Mouse (Mus musculus): ENCODE measurements around the gene Pnkp.

The Pnkp gene

GRCm38 (mm10) chr7:44853596-44854355 is 3.2 kb upstream of the Pnkp start:
- no peak for DNase-seq

- DNase-seq, result peak; percentile 68
Measured at GRCm38 (mm10) chr7:44854356-44855031, 2.4 kb upstream of the Pnkp start.

- no peak for DNase-seq
Measured at GRCm38 (mm10) chr7:44855036-44855435, 1.9 kb upstream of the Pnkp start.

GRCm38 (mm10) chr7:44856265-44856916 is 548 bp upstream of the Pnkp start:
- no peak for DNase-seq

GRCm38 (mm10) chr7:44857905-44858304 is 966 bp downstream of the Pnkp start:
- DNase-seq, result no peak

- no peak for DNase-seq
Measured at GRCm38 (mm10) chr7:44859896-44860295, 3.0 kb downstream of the Pnkp start.

- DNase-seq, result peak; percentile 83
Measured at GRCm38 (mm10) chr7:44860576-44861428, 3.9 kb downstream of the Pnkp start.

- no peak for DNase-seq
Measured at GRCm38 (mm10) chr7:44861429-44861816, 4.5 kb downstream of the Pnkp start.

GRCm38 (mm10) chr7:44862434-44862833 is 5.5 kb downstream of the Pnkp start:
- no peak for DNase-seq

- DNase-seq, result no peak
Measured at GRCm38 (mm10) chr7:44863210-44863609, 6.3 kb downstream of the Pnkp start.

- DNase-seq, result no peak
Measured at GRCm38 (mm10) chr7:44863982-44864494, 7.1 kb downstream of the Pnkp start.

GRCm38 (mm10) chr7:44864595-44865542 is 7.9 kb downstream of the Pnkp start:
- DNase-seq, result no peak

- no peak for DNase-seq
Measured at GRCm38 (mm10) chr7:44866276-44867009, 9.5 kb downstream of the Pnkp start.

GRCm38 (mm10) chr7:44867010-44867702 is 10.2 kb downstream of the Pnkp start:
- no peak for DNase-seq

GRCm38 (mm10) chr7:44867802-44868201 is 10.9 kb downstream of the Pnkp start:
- DNase-seq, result no peak

- DNase-seq, result no peak
Measured at GRCm38 (mm10) chr7:44868465-44868864, 11.5 kb downstream of the Pnkp start.

GRCm38 (mm10) chr7:44868919-44869696 is 12.2 kb downstream of the Pnkp start:
- peak; percentile 62 for DNase-seq

GRCm38 (mm10) chr7:44869697-44870528 is 13.0 kb downstream of the Pnkp start, which contains the start of gene Ptov1:
TSS of gene Ptov1 (minus strand) at chr7:44869788.
- peak; percentile 93 for DNase-seq
